Mouse (Mus musculus) kidney, embryonic 15.5 days (tissue): ENCODE results near the gene Phlpp1. TPM values are rescaled to one million over a fixed set of nuclear protein-coding genes. Genes with fewer than 3 reads are reported as not detected.

ENCODE experiments used
- ATAC-seq: fragments of 200-750 bp; cut with Nextera tagmentation; replicated peaks from 2 replicates; pipeline ENCODE4 v1.8.0; 2017; ENCODE audit warnings: moderate TSS enrichment; ENCODE audit not compliant: low FRiP score
- H3K27ac ChIP-seq: fragments of 300-500 bp; sonication (generic); 2 replicates; pipeline ENCODE4 v1.5.1; 2015; ENCODE audit warnings: mild to moderate bottlenecking, inconsistent platforms
- H3K27me3 ChIP-seq: fragments of 300-500 bp; sonication (generic); 2 replicates; pipeline ENCODE4 v1.6.1; 2015; ENCODE audit warnings: inconsistent platforms
- H3K36me3 ChIP-seq: fragments of 300-500 bp; sonication (generic); 2 replicates; pipeline ENCODE4 v1.6.1; 2015; ENCODE audit warnings: inconsistent platforms
- H3K4me1 ChIP-seq: fragments of 300-500 bp; sonication (generic); 2 replicates; pipeline ENCODE4 v1.6.1; 2015; ENCODE audit warnings: inconsistent platforms
- H3K4me2 ChIP-seq: fragments of 300-500 bp; sonication (generic); 2 replicates; pipeline ENCODE4 v1.6.1; 2015; ENCODE audit warnings: moderate library complexity, mild to moderate bottlenecking, inconsistent platforms
- H3K4me3 ChIP-seq: fragments of 300-500 bp; sonication (generic); replicated peaks from 2 replicates; pipeline ENCODE4 v1.5.1; 2015; ENCODE audit warnings: mild to moderate bottlenecking, inconsistent platforms
- H3K9ac ChIP-seq: fragments of 300-500 bp; sonication (generic); 2 replicates; pipeline ENCODE4 v1.6.1; 2015; ENCODE audit warnings: mild to moderate bottlenecking, inconsistent platforms
- H3K9me3 ChIP-seq: fragments of 300-500 bp; sonication (generic); replicated peaks from 2 replicates; pipeline ENCODE4 v1.6.1; 2016; ENCODE audit warnings: inconsistent platforms
- WGBS: fragments of 180-500 bp; shearing (Covaris S2); methylation state at CpG from one replicate; pipeline ENCODE4 v1.1.7; 2015; ENCODE audit warnings: mixed read lengths; 5-methylcytosine and 5-hydroxymethylcytosine counted together
- polyA plus RNA-seq: library from polyadenylated mRNA; unstranded; fragments of >200 nt; fragmentation: Nextera tagmentation; extraction: Ambion mirVana; gene quantifications from 2 replicates; pipeline ENCODE4 v1.2.1, GENCODE M21; 2015

The Phlpp1 gene
- polyA plus RNA-seq, 1 experiment from 2014 or later, result 3.5 TPM

GRCm38 (mm10) chr1:106425128-106425936 lies 253.8 kb downstream of the Phlpp1 start:
- no peak overlapping the region for H3K4me3 ChIP-seq
- no peaks in the 10 kb centered on the region for H3K36me3 ChIP-seq
- no peak; the same call in 1 of the 2 replicates for ATAC-seq
- WGBS, result 33% methylated on average over 9 of the region's 9 CpGs
- H3K27me3 ChIP-seq, result no peaks in the 10 kb centered on the region
- H3K4me2 ChIP-seq, result no peak overlapping the region
- H3K9me3 ChIP-seq, result no peaks in the 10 kb centered on the region
- no peak overlapping the region for H3K27ac ChIP-seq
- H3K4me1 ChIP-seq, result no peaks in the 10 kb centered on the region
- H3K9ac ChIP-seq, result no peak overlapping the region

DNA sequence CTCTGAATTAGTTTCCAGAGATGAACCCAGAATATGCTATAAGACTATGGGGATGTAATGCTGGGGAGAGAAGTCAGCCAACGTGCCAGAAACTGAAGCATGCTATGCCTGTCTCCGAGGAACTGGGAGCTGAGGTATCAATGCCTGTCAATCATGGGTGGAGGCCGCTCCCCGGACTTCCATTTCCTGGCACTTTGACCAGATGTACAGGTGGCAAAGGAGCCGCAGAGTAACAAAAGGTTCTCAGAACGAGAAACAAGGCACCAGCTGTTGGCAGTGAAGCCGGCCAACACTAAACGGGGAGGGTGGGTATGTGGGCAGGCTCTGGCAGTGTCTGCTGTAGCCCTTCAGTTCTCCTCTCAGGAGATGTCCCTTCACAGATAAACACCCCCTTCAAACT lies 256.6 kb downstream of the Phlpp1 start:
- H3K27me3 ChIP-seq, result no peaks in the 10 kb centered on the region
- 52% methylated on average over 8 of the region's 8 CpGs for WGBS
- no peak overlapping the region for H3K4me2 ChIP-seq
- H3K4me1 ChIP-seq, result no peaks in the 10 kb centered on the region
- H3K4me3 ChIP-seq, result no peak overlapping the region
- H3K9ac ChIP-seq, result no peak overlapping the region
- H3K9me3 ChIP-seq, result no peaks in the 10 kb centered on the region
- ATAC-seq, result no peak
- no peaks in the 10 kb centered on the region for H3K36me3 ChIP-seq
- H3K27ac ChIP-seq, result no peak overlapping the region

GRCm38 (mm10) chr1:106428580-106428979 lies 257.0 kb downstream of the Phlpp1 start:
- Histone ChIP-seq H3K27me3 (no peaks in the 10 kb centered on the region), H3K4me2 (no peak overlapping the region), H3K9me3 (no peaks in the 10 kb centered on the region), H3K4me1 (no peaks in the 10 kb centered on the region), H3K27ac (no peak overlapping the region), H3K9ac (no peak overlapping the region), H3K36me3 (no peaks in the 10 kb centered on the region), H3K4me3 (no peak overlapping the region)
- WGBS, result 69% methylated on average over 4 of the region's 4 CpGs
- no peak for ATAC-seq

GRCm38 (mm10) chr1:106433580-106433979 lies 262.0 kb downstream of the Phlpp1 start:
- WGBS, result 55% methylated on average over 2 of the region's 2 CpGs
- Histone ChIP-seq H3K27ac (no peak overlapping the region), H3K36me3 (no peaks in the 10 kb centered on the region), H3K4me3 (no peak overlapping the region), H3K27me3 (no peaks in the 10 kb centered on the region), H3K4me2 (no peak overlapping the region), H3K9ac (no peak overlapping the region), H3K9me3 (no peaks in the 10 kb centered on the region), H3K4me1 (no peaks in the 10 kb centered on the region)
- no peak for ATAC-seq

Other genes starting within 250 kb of the Phlpp1 start
- 3.1 and 3.2 TPM in 2 replicates for gene Zcchc2, start 181.3 kb upstream of the Phlpp1 start, polyA plus RNA-seq